In genomic region chr7:111352176-111352575, GRCm38 (mm10) we compare ENCODE assay signal across 27 mouse cellular contexts.
A peak's percentile ranks its signal among the peaks of the same experiment; 100 is the strongest.
DNase-seq lines count a peak whose midpoint lies in the region; ATAC-seq and TF ChIP-seq lines count a peak whose summit lies in the region.
"Had no signal": no experiment of that assay in that cellular context is flagged by ENCODE, and none has a peak within 500 bp of the region (broad histone marks: within the 10 kb centered on the region; RNA-seq: fewer than 3 reads in every experiment).

No protein-coding gene starts in this region.

- H3K9ac ChIP-seq in lung, postnatal 0 days (replicated peaks; ENCODE audit: low read depth): no peak overlapping the region
- H3K9ac ChIP-seq in hindbrain, embryonic 12.5 days: no peak overlapping the region
- H3K9ac ChIP-seq: embryonic facial prominence, embryonic 13.5 days; forebrain, embryonic 15.5 days; heart, embryonic 13.5 days; hindbrain, embryonic 15.5 days; liver, embryonic 15.5 days had no signal

- peak; percentile 90 for DNase-seq in heart, adult 11 months
- DNase-seq in heart, postnatal 25 days (ENCODE audit: low spot score): no peak
- peak; percentile 54 for DNase-seq in lung, postnatal 0 days (ENCODE audit: low spot score)
- no peak for DNase-seq in lung, postnatal 4 days
- DNase-seq in adipocyte (ENCODE audit: low spot score): peak; percentile 52
- peak; percentile 13 for DNase-seq in skeletal muscle tissue, adult 2 months (ENCODE audit: low read depth, low spot score)
- DNase-seq: adrenal gland, postnatal 14 days; B cell, adult 2 months; cerebellum, adult 8-10 months; cerebellum, postnatal 36 days; embryo, embryonic 11 days; gastrocnemius, postnatal 36 days; kidney, adult 2 months; kidney, postnatal 10 days; liver; midbrain, embryonic 14.5 days; right cerebral cortex, postnatal 25 days had no signal

- no peak overlapping the region for H3K27ac ChIP-seq in lung, postnatal 0 days (ENCODE audit: low read length)
- H3K27ac ChIP-seq in hindbrain, embryonic 12.5 days: no peak overlapping the region
- H3K27ac ChIP-seq: embryonic facial prominence, embryonic 13.5 days; forebrain, embryonic 15.5 days; heart, embryonic 13.5 days; hindbrain, embryonic 15.5 days; limb, embryonic 10.5 days; liver, embryonic 15.5 days had no signal

- ATAC-seq in lung, postnatal 0 days: no peak
- ATAC-seq in hindbrain, embryonic 12.5 days (ENCODE audit: low FRiP score): no peak
- ATAC-seq: forebrain, embryonic 15.5 days had no signal

- TF ChIP-seq CTCF in lung, postnatal 0 days (IDR thresholded peaks at IDR 0.05): no peak

- H3K27me3 ChIP-seq in lung, postnatal 0 days (replicated peaks; ENCODE audit: insufficient read depth, low read length): no peaks in the 10 kb centered on the region
- H3K27me3 ChIP-seq in hindbrain, embryonic 12.5 days: no peaks in the 10 kb centered on the region
- H3K27me3 ChIP-seq: CH12.LX; embryonic facial prominence, embryonic 13.5 days; forebrain, embryonic 15.5 days; heart, embryonic 13.5 days; hindbrain, embryonic 15.5 days; liver, embryonic 15.5 days had no signal

- no peaks in the 10 kb centered on the region for H3K9me3 ChIP-seq in lung, postnatal 0 days (ENCODE audit: low read length)
- no peaks in the 10 kb centered on the region for H3K9me3 ChIP-seq in hindbrain, embryonic 12.5 days (replicated peaks)
- H3K9me3 ChIP-seq: embryonic facial prominence, embryonic 13.5 days; forebrain, embryonic 15.5 days; heart, embryonic 13.5 days; hindbrain, embryonic 15.5 days; limb, embryonic 10.5 days; liver, embryonic 15.5 days had no signal

- no peaks in the 10 kb centered on the region for H3K4me1 ChIP-seq in lung, postnatal 0 days (ENCODE audit: insufficient read depth, low read depth, low read length)
- H3K4me1 ChIP-seq in hindbrain, embryonic 12.5 days: peaks cover 3% of the 10 kb centered on the region; the same call in 1 of the 2 replicates
- H3K4me1 ChIP-seq: embryonic facial prominence, embryonic 13.5 days; forebrain, embryonic 15.5 days; hindbrain, embryonic 15.5 days; liver, embryonic 15.5 days had no signal

- no peak for TF ChIP-seq EP300 in lung, postnatal 0 days (IDR thresholded peaks at IDR 0.05)

- 67% methylated on average over 2 of the region's 2 CpGs for WGBS in lung, postnatal 0 days
- 95% methylated on average over 2 of the region's 2 CpGs for WGBS in hindbrain, embryonic 12.5 days

- no peaks in the 10 kb centered on the region for H3K36me3 ChIP-seq in lung, postnatal 0 days (ENCODE audit: insufficient read depth, low read length)
- H3K36me3 ChIP-seq in hindbrain, embryonic 12.5 days: no peaks in the 10 kb centered on the region
- H3K36me3 ChIP-seq: embryonic facial prominence, embryonic 13.5 days; forebrain, embryonic 15.5 days; G1E; heart, embryonic 13.5 days; hindbrain, embryonic 15.5 days; limb, embryonic 10.5 days; liver, embryonic 15.5 days had no signal

- intact Hi-C loops in heart, postnatal 25 days (cut with DNase I): no loop called here

- H3K4me3 ChIP-seq in lung, postnatal 0 days (ENCODE audit: low read depth, low read length): no peak overlapping the region
- H3K4me3 ChIP-seq in hindbrain, embryonic 12.5 days: no peak overlapping the region
- H3K4me3 ChIP-seq: embryonic facial prominence, embryonic 13.5 days; erythroblast, embryonic 14.5 days; forebrain, embryonic 15.5 days; heart, embryonic 13.5 days; hindbrain, embryonic 15.5 days; limb, embryonic 10.5 days; liver, embryonic 15.5 days had no signal

- no peak overlapping the region for H3K4me2 ChIP-seq in lung, postnatal 0 days (replicated peaks; ENCODE audit: low read depth, low read length)
- no peak overlapping the region for H3K4me2 ChIP-seq in hindbrain, embryonic 12.5 days (replicated peaks)
- H3K4me2 ChIP-seq: embryonic facial prominence, embryonic 13.5 days; forebrain, embryonic 15.5 days; heart, embryonic 13.5 days; hindbrain, embryonic 15.5 days; liver, embryonic 15.5 days had no signal

Comparison
In these comparisons a context has a peak if more than half of its experiments do, and no peak if none do; other contexts are left out.
1. DNase-seq: peak in heart, adult 11 months (single experiment), lung, postnatal 0 days (single experiment), adipocyte (single experiment) and skeletal muscle tissue, adult 2 months (single experiment); none in heart, postnatal 25 days (single experiment) and lung, postnatal 4 days (0 of 2).